Mouse (Mus musculus) liver, embryonic 16.5 days (tissue): Measurements from ENCODE around the gene Zbtb7b. TPM values are rescaled to one million over a fixed set of nuclear protein-coding genes. Genes with fewer than 3 reads are reported as not detected.

ENCODE experiments used
- ATAC-seq: fragments of 200-750 bp; cut with Nextera tagmentation; 2 replicates; pipeline ENCODE4 v1.8.0; 2017; ENCODE audit warnings: low read depth, mild to moderate bottlenecking, moderate number of reproducible peaks, moderate library complexity
- H3K27ac ChIP-seq: fragments of 300-500 bp; sonication (generic); 2 replicates; pipeline ENCODE4 v1.5.1; 2014; ENCODE audit warnings: mild to moderate bottlenecking, low read length
- H3K27me3 ChIP-seq: fragments of 300-500 bp; sonication (generic); 2 replicates; pipeline ENCODE4 v1.6.1; 2014; ENCODE audit warnings: low read depth, low read length, mixed read lengths; ENCODE audit not compliant: control insufficient read depth, insufficient read depth
- H3K36me3 ChIP-seq: fragments of 300-500 bp; sonication (generic); 2 replicates; pipeline ENCODE4 v1.6.1; 2014; ENCODE audit warnings: mild to moderate bottlenecking; ENCODE audit not compliant: control insufficient read depth, insufficient read depth
- H3K4me1 ChIP-seq: fragments of 300-500 bp; sonication (generic); 2 replicates; pipeline ENCODE4 v1.6.1; 2014; ENCODE audit warnings: low read depth, low read length, mixed read lengths; ENCODE audit not compliant: control insufficient read depth
- H3K4me2 ChIP-seq: fragments of 300-500 bp; sonication (generic); 2 replicates; pipeline ENCODE4 v1.6.1; 2014; ENCODE audit warnings: low read depth, low read length, mixed read lengths
- H3K4me3 ChIP-seq: fragments of 300-500 bp; sonication (generic); 2 replicates; pipeline ENCODE4 v1.5.1; 2014; ENCODE audit warnings: low read depth, mild to moderate bottlenecking, low read length
- H3K9ac ChIP-seq: fragments of 300-500 bp; sonication (generic); 2 replicates; pipeline ENCODE4 v1.6.1; 2014; ENCODE audit warnings: low read depth, low read length
- H3K9me3 ChIP-seq: fragments of 300-500 bp; sonication (generic); replicated peaks from 2 replicates; pipeline ENCODE4 v1.6.1; 2016; ENCODE audit warnings: low read length; ENCODE audit not compliant: control insufficient read depth
- WGBS: fragments of 180-500 bp; shearing (Covaris S2); extraction: QIAGEN DNeasy Blood & Tissue Kit; methylation state at CpG from one replicate; pipeline ENCODE4 v1.1.7; 2014; ENCODE audit not compliant: insufficient replicate concordance; 5-methylcytosine and 5-hydroxymethylcytosine counted together
- polyA plus RNA-seq: library from polyadenylated mRNA; unstranded; fragments of >200 nt; fragmentation: Nextera tagmentation; extraction: Ambion mirVana; gene quantifications from 2 replicates; pipeline ENCODE4 v1.2.1, GENCODE M21; 2015

Gene Zbtb7b
- polyA plus RNA-seq, 1 experiment from 2014 or later = 2.4 TPM

GRCm38 (mm10) chr3:89387632-89388031 is 6.9 kb downstream of the Zbtb7b start:
- no peak for ATAC-seq
- Histone ChIP-seq H3K4me3 (peak overlapping the region; percentile 43), H3K4me1 (peaks cover 33% of the 10 kb centered on the region), H3K9ac (peak overlapping the region; percentile 20; the same call in 1 of the 2 replicates), H3K27me3 (peaks cover 18% of the 10 kb centered on the region), H3K36me3 (no peaks in the 10 kb centered on the region), H3K4me2 (0 out of 2 replicates have a peak overlapping the region, but pooled peaks have one; percentile 3), H3K9me3 (no peaks in the 10 kb centered on the region), H3K27ac (peak overlapping the region; percentile 56)
- WGBS = 53% methylated on average over 11 of the region's 11 CpGs

GRCm38 (mm10) chr3:89386438-89387420 is 7.8 kb downstream of the Zbtb7b start:
- Histone ChIP-seq H3K9ac (peak overlapping the region; percentile 16; the same call in 1 of the 2 replicates), H3K9me3 (no peaks in the 10 kb centered on the region), H3K27me3 (peaks cover 9% of the 10 kb centered on the region), H3K36me3 (no peaks in the 10 kb centered on the region), H3K4me3 (peak overlapping the region; percentile 43), H3K4me2 (peak overlapping the region; percentile 16), H3K27ac (peak overlapping the region; percentile 56), H3K4me1 (peaks cover 33% of the 10 kb centered on the region)
- no peak for ATAC-seq
- WGBS = 54% methylated on average over 17 of the region's 17 CpGs

- peaks cover 25% of the 10 kb centered on the region for H3K4me1 ChIP-seq
- 17% methylated on average over 10 of the region's 11 CpGs for WGBS
- peak overlapping the region; percentile 10; the same call in 1 of the 2 replicates for H3K9ac ChIP-seq
- peak overlapping the region; percentile 24 for H3K4me2 ChIP-seq
- ATAC-seq = no peak
- no peaks in the 10 kb centered on the region for H3K9me3 ChIP-seq
- peak overlapping the region; percentile 43 for H3K4me3 ChIP-seq
- H3K27me3 ChIP-seq = no peaks in the 10 kb centered on the region
- H3K27ac ChIP-seq = peak overlapping the region; percentile 16; the same call in 1 of the 2 replicates
- H3K36me3 ChIP-seq = no peaks in the 10 kb centered on the region
Observed at GRCm38 (mm10) chr3:89385451-89385850, 9.1 kb downstream of the Zbtb7b start.

GRCm38 (mm10) chr3:89384331-89385076 is 10.1 kb downstream of the Zbtb7b start:
- H3K4me2 ChIP-seq = peak overlapping the region; percentile 26; the same call in 1 of the 2 replicates
- H3K36me3 ChIP-seq = no peaks in the 10 kb centered on the region
- peaks cover 18% of the 10 kb centered on the region for H3K4me1 ChIP-seq
- WGBS = 69% methylated on average over 12 of the region's 12 CpGs
- no peak for ATAC-seq
- H3K9me3 ChIP-seq = no peaks in the 10 kb centered on the region
- no peak overlapping the region for H3K9ac ChIP-seq
- no peaks in the 10 kb centered on the region for H3K27me3 ChIP-seq
- H3K27ac ChIP-seq = no peak overlapping the region
- H3K4me3 ChIP-seq = 0 out of 2 replicates have a peak overlapping the region, but pooled peaks have one; percentile 43

DNA sequence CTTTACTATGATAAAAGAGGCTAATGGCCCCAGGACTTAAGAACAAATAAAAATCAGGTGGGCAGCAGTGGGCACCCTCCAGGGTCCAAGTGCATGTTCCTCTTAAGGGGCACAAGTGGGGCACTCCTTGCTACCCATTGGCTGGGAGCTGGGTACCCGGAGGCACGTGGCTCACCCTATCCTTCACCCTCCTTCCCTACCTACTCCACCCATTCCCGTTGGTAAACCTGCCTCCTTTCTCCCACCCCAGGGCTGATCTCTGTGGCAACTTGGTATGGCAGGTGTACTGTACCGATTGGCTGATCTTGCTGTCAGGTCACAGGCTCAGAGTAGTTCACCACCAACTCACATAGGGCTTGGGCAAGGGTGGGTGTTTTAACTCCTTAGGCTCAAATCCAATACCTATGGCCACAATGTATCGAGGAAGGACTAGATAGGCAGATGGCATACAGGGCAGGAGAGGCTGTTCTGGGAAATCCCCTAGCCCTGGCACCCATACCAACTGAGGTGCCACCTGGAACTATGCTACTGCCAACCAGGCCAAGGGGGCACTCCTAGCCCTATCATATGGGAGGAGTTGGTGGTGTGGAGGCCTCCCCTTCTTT is 10.8 kb downstream of the Zbtb7b start:
- no peak overlapping the region for H3K9ac ChIP-seq

GRCm38 (mm10) chr3:89382950-89383349 is 11.6 kb downstream of the Zbtb7b start:
- no peak for ATAC-seq
- no peaks in the 10 kb centered on the region for H3K9me3 ChIP-seq
- peaks cover 20% of the 10 kb centered on the region for H3K4me1 ChIP-seq
- no peak overlapping the region for H3K4me3 ChIP-seq
- H3K27me3 ChIP-seq = no peaks in the 10 kb centered on the region
- H3K36me3 ChIP-seq = no peaks in the 10 kb centered on the region
- H3K9ac ChIP-seq = no peak overlapping the region
- no peak overlapping the region for H3K4me2 ChIP-seq
- H3K27ac ChIP-seq = no peak overlapping the region
- 72% methylated on average over 5 of the region's 5 CpGs for WGBS

More for the DNA sequence above, 10.8 kb downstream of the Zbtb7b start:
- no peak overlapping the region for H3K4me2 ChIP-seq
- H3K27me3 ChIP-seq = no peaks in the 10 kb centered on the region
- H3K27ac ChIP-seq = no peak overlapping the region
- H3K4me1 ChIP-seq = peaks cover 20% of the 10 kb centered on the region
- WGBS = 59% methylated on average over 5 of the region's 5 CpGs
- H3K4me3 ChIP-seq = no peak overlapping the region
- H3K36me3 ChIP-seq = no peaks in the 10 kb centered on the region
- ATAC-seq = no peak
- no peaks in the 10 kb centered on the region for H3K9me3 ChIP-seq

DNA sequence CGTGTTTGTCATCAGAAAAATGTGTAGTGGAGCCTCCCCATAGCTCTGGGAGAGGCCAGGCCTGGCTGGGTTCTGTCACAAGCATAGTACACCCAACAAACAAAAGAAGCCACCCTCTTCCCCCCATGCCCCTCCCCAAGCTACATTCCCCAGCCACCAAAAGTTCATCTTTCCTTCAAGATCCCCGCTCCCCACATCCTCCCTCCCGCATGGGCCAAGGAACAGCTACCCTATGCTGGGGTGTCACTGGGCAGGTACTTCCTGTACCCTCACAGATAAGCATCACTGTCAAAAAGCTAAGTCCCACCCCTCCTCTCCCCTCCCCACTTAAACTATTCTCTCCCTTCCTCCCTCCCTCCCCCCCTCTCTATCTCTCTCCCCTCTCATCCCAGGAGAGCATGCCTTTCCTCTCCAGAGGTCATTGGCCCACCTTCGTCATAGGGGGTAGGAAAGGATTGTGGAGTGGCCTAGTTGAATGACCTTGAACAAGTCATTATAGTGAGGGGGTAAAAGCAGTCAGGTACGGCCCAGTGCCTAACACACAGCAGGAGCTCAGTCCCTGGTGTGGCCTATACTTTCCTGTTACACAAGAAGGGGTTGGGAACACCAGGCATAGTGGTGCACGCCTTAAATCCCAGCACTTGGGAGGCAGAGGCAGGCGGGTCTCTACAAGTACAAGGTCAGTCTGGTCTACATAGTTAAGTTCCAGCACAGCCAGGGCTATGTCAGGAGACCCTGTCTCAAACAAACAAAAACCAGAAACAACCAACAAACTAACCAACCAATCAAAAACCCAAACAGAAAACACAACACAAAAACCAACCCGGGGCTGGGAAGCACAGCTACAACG is 12.3 kb downstream of the Zbtb7b start:
- ATAC-seq = no peak
- H3K27ac ChIP-seq = no peak overlapping the region
- H3K4me2 ChIP-seq = no peak overlapping the region
- no peaks in the 10 kb centered on the region for H3K9me3 ChIP-seq
- 69% methylated on average over 9 of the region's 9 CpGs for WGBS
- no peaks in the 10 kb centered on the region for H3K36me3 ChIP-seq
- peaks cover 15% of the 10 kb centered on the region for H3K4me1 ChIP-seq
- H3K9ac ChIP-seq = no peak overlapping the region
- no peaks in the 10 kb centered on the region for H3K27me3 ChIP-seq
- no peak overlapping the region for H3K4me3 ChIP-seq

DNA sequence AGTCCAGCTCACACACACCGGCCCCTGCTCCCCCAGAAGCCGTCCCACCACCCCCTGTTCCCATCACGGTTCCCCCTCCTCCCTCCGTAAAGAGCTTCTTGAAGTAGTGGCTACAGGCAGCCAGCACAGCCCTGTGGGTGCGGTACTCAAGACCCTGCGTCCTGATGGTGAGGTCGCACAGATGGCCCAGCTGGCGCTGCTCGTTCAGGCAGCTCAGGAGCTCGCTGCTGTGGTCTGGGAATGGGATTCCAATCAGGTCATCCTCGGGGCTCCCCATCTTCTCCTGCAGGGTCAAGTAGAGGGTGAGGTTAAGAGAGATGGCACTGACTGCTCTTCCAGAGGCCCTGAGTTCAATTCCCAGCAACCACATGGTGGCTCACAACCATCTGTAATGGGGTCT is 13.3 kb downstream of the Zbtb7b start:
- H3K4me1 ChIP-seq = peaks cover 12% of the 10 kb centered on the region
- no peaks in the 10 kb centered on the region for H3K9me3 ChIP-seq
- no peak overlapping the region for H3K4me3 ChIP-seq
- ATAC-seq = no peak
- 80% methylated on average over 11 of the region's 11 CpGs for WGBS
- no peak overlapping the region for H3K4me2 ChIP-seq
- no peaks in the 10 kb centered on the region for H3K36me3 ChIP-seq
- H3K9ac ChIP-seq = no peak overlapping the region
- H3K27me3 ChIP-seq = no peaks in the 10 kb centered on the region
- H3K27ac ChIP-seq = no peak overlapping the region
